Mouse (Mus musculus) MEL (cell line): ENCODE data around the gene Arpp19. TPM values are rescaled to one million over a fixed set of nuclear protein-coding genes. Genes with fewer than 3 reads are reported as not detected.

Source experiments
- DNase-seq: peaks from one replicate; pipeline ENCODE4 v3.0.0; 2011; ENCODE audit warnings: low read depth, low spot score
- H3K27ac ChIP-seq: 2 replicates; pipeline ENCODE4 v1.5.1; 2012; ENCODE audit warnings: low read depth, mild to moderate bottlenecking, control low read depth, low read length, moderate library complexity; ENCODE audit not compliant: control insufficient read depth
- H3K27me3 ChIP-seq, 2 experiments: fragments of 150-350 bp in 1 of 2; sonication (generic) in 1 of 2; 2 replicates each; pipeline ENCODE4 v1.6.1; 2012; ENCODE audit warnings: low read length in 2 of 2, mild to moderate bottlenecking in 2 of 2, improper control_type of control experiment in 1 of 2, moderate library complexity in 1 of 2; ENCODE audit not compliant: insufficient read depth in 2 of 2, control insufficient read depth in 1 of 2
- H3K36me3 ChIP-seq, 2 experiments: 2 replicates each; pipeline ENCODE4 v1.6.1; 2012 to 2014; ENCODE audit warnings: low read length in 2 of 2, improper control_type of control experiment in 1 of 2, inconsistent platforms in 1 of 2, mild to moderate bottlenecking in 1 of 2; ENCODE audit not compliant: insufficient read depth in 2 of 2, control insufficient read depth in 1 of 2
- H3K4me1 ChIP-seq, 2 experiments: fragments of 150-350 bp in 1 of 2; sonication (generic) in 1 of 2; 2 replicates each; pipeline ENCODE4 v1.6.1; 2012; ENCODE audit warnings: low read length in 2 of 2, improper control_type of control experiment in 1 of 2, mild to moderate bottlenecking in 1 of 2; ENCODE audit not compliant: insufficient read depth in 2 of 2, control insufficient read depth in 1 of 2
- H3K4me3 ChIP-seq, 2 experiments: fragments of 150-350 bp in 1 of 2; sonication (generic) in 1 of 2; 2 replicates each; pipeline ENCODE4 v1.5.1; 2012; ENCODE audit warnings: low read depth in 2 of 2, low read length in 2 of 2, mild to moderate bottlenecking in 2 of 2, moderate library complexity in 2 of 2, control low read depth in 1 of 2, improper control_type of control experiment in 1 of 2; ENCODE audit not compliant: control insufficient read depth in 1 of 2, insufficient read depth in 1 of 2
- H3K79me2 ChIP-seq: 2 replicates; pipeline ENCODE4 v1.6.1; 2012; ENCODE audit warnings: mild to moderate bottlenecking, low read length, moderate library complexity; ENCODE audit not compliant: control insufficient read depth, poor library complexity, insufficient read depth
- H3K9ac ChIP-seq: 2 replicates; pipeline ENCODE4 v1.6.1; 2012; ENCODE audit warnings: low read depth, mild to moderate bottlenecking, control low read depth, low read length, moderate library complexity; ENCODE audit not compliant: control insufficient read depth, poor library complexity, severe bottlenecking
- H3K9me3 ChIP-seq: fragments of 150-350 bp; sonication (generic); replicated peaks from 2 replicates; pipeline ENCODE4 v1.6.1; 2012; ENCODE audit warnings: mild to moderate bottlenecking, low read length, improper control_type of control experiment, moderate library complexity; ENCODE audit not compliant: insufficient read depth
- BHLHE40 ChIP-seq: IDR thresholded peaks from 2 replicates; pipeline ENCODE4 v1.6.1; 2012; ENCODE audit warnings: low read depth, mild to moderate bottlenecking, inconsistent platforms, low read length, improper control_type of control experiment, borderline replicate concordance
- CTCF ChIP-seq, 3 experiments: IDR thresholded peaks in 2 of 3; conservative IDR thresholded peaks in 1 of 3; 2 replicates each; pipeline ENCODE4 v1.5.1; 2011 to 2012; ENCODE audit warnings: low read length in 3 of 3, low read depth in 2 of 3, mild to moderate bottlenecking in 2 of 3, improper control_type of control experiment in 1 of 3, inconsistent platforms in 1 of 3, mixed read lengths in 1 of 3, moderate library complexity in 1 of 3; ENCODE audit not compliant: control insufficient read depth in 1 of 3, insufficient read depth in 1 of 3, poor library complexity in 1 of 3, severe bottlenecking in 1 of 3
- GABPA ChIP-seq: IDR thresholded peaks from 2 replicates; pipeline ENCODE4 v1.6.1; 2012; ENCODE audit warnings: low read depth, mild to moderate bottlenecking, inconsistent platforms, low read length, improper control_type of control experiment, moderate library complexity
- JUND ChIP-seq: IDR thresholded peaks from 2 replicates; pipeline ENCODE4 v1.6.1; 2011; ENCODE audit warnings: low read depth, mild to moderate bottlenecking, improper control_type of control experiment, low read length
- KAT2A ChIP-seq: conservative IDR thresholded peaks from 2 replicates; pipeline ENCODE4 v1.6.1; 2012; ENCODE audit warnings: low read depth, low read length, improper control_type of control experiment, inconsistent platforms
- MXI1 ChIP-seq: IDR thresholded peaks from 2 replicates; pipeline ENCODE4 v1.6.1; 2011; ENCODE audit warnings: mild to moderate bottlenecking, low read depth, low read length, improper control_type of control experiment
- MYC ChIP-seq: IDR thresholded peaks from 2 replicates; pipeline ENCODE4 v1.6.1; 2011; ENCODE audit warnings: low read depth, mild to moderate bottlenecking, low read length, improper control_type of control experiment, moderate library complexity
- NRF1 ChIP-seq: IDR thresholded peaks from 2 replicates; pipeline ENCODE4 v1.6.1; 2014; ENCODE audit warnings: low read depth, mild to moderate bottlenecking, inconsistent platforms, low read length, improper control_type of control experiment, moderate library complexity; ENCODE audit not compliant: poor library complexity, insufficient read depth, severe bottlenecking
- POLR2A ChIP-seq, 2 experiments: IDR thresholded peaks; 2 replicates each; pipeline ENCODE4 v1.6.1; 2011 to 2012; ENCODE audit warnings: low read length in 2 of 2, mild to moderate bottlenecking in 2 of 2, control low read depth in 1 of 2, improper control_type of control experiment in 1 of 2, low read depth in 1 of 2, moderate library complexity in 1 of 2; ENCODE audit not compliant: control insufficient read depth in 1 of 2, insufficient read depth in 1 of 2, poor library complexity in 1 of 2
- RAD21 ChIP-seq: IDR thresholded peaks from 2 replicates; pipeline ENCODE4 v1.6.1; 2011; ENCODE audit warnings: mild to moderate bottlenecking, low read depth, low read length, improper control_type of control experiment
- RCOR1 ChIP-seq: IDR thresholded peaks from 2 replicates; pipeline ENCODE4 v1.6.1; 2012; ENCODE audit warnings: low read depth, mild to moderate bottlenecking, inconsistent platforms, low read length, improper control_type of control experiment
- SIN3A ChIP-seq: IDR thresholded peaks from 2 replicates; pipeline ENCODE4 v1.6.1; 2012; ENCODE audit warnings: low read length, improper control_type of control experiment, inconsistent platforms
- SMC3 ChIP-seq: IDR thresholded peaks from 2 replicates; pipeline ENCODE4 v1.6.1; 2011; ENCODE audit warnings: low read depth, low read length, improper control_type of control experiment
- TAL1 ChIP-seq: IDR thresholded peaks from 2 replicates; pipeline ENCODE4 v1.6.1; 2012; ENCODE audit warnings: mild to moderate bottlenecking, inconsistent platforms, low read length, moderate library complexity, mixed read lengths
- TCF12 ChIP-seq: IDR thresholded peaks from 2 replicates; pipeline ENCODE4 v1.6.1; 2014; ENCODE audit warnings: low read depth, mild to moderate bottlenecking, inconsistent platforms, low read length, improper control_type of control experiment, moderate library complexity
- ZC3H11A ChIP-seq: IDR thresholded peaks from 2 replicates; pipeline ENCODE4 v1.6.1; 2012; ENCODE audit warnings: low read depth, mild to moderate bottlenecking, inconsistent platforms, low read length, improper control_type of control experiment
- ZKSCAN1 ChIP-seq: IDR thresholded peaks from 2 replicates; pipeline ENCODE4 v1.6.1; 2012; ENCODE audit warnings: low read depth, mild to moderate bottlenecking, inconsistent platforms, low read length, improper control_type of control experiment, moderate library complexity
- ZMIZ1 ChIP-seq: IDR thresholded peaks from 2 replicates; pipeline ENCODE4 v1.6.1; 2012; ENCODE audit warnings: low read depth, mild to moderate bottlenecking, inconsistent platforms, low read length, improper control_type of control experiment, moderate library complexity
- ZNF384 ChIP-seq: IDR thresholded peaks from 2 replicates; pipeline ENCODE4 v1.6.1; 2012; ENCODE audit warnings: low read depth, mild to moderate bottlenecking, inconsistent platforms, low read length, improper control_type of control experiment
- polyA plus RNA-seq, 2 experiments: library from polyadenylated mRNA; stranded (reverse) in 1 of 2; unstranded in 1 of 2; fragments of >175 nt in 1 of 2; fragments of >200 nt in 1 of 2; gene quantifications; 2 replicates each; pipeline versions ENCODE4 v1.2.1 to v1.2.4; 2012; ENCODE audit warnings: low replicate concordance in 2 of 2, low read depth in 1 of 2; ENCODE audit not compliant: insufficient read length in 2 of 2, insufficient read depth in 1 of 2, missing spikeins in 1 of 2
- total RNA-seq: library from RNA; depleted of rRNA; stranded (reverse); fragments of 300-350 nt; gene quantifications from 2 replicates; pipeline ENCODE4 v1.2.3, GENCODE M21; 2012

Arpp19 gene
- total and polyA plus RNA-seq, 3 experiments: 230 to 237 TPM; not detected in 1

GRCm38 (mm10) chr9:75033141-75033540, 4.3 kb upstream of the Arpp19 start:
- peaks cover 5% of the 10 kb centered on the region for H3K79me2 ChIP-seq
- no peaks in the 10 kb centered on the region for H3K27me3 ChIP-seq
- H3K36me3 ChIP-seq: no peaks in the 10 kb centered on the region
- DNase-seq: peak; percentile 67
- no peak overlapping the region for H3K4me3 ChIP-seq
- TF ChIP-seq RCOR1: no peak
- peak; percentile 67 for TF ChIP-seq ZNF384
- TF ChIP-seq SIN3A: 0 out of 2 replicates have a peak, but pooled peaks have one; percentile 31
- TF ChIP-seq ZMIZ1: no peak
- no peak for TF ChIP-seq TAL1
- TF ChIP-seq CTCF (IDR thresholded peaks at IDR 0.05 in 2 of 3, conservative IDR thresholded peaks at IDR 0.05 in 1 of 3; ENCODE audit: control insufficient read depth in 1 of 3, insufficient read depth in 1 of 3, low read depth in 2 of 3, low read length in 3 of 3, poor library complexity in 1 of 3, severe bottlenecking in 1 of 3): peak in 2 of 3 experiments; percentile 38 to 67; a peak in 4 of 6 replicates
- peak; percentile 34 for TF ChIP-seq ZC3H11A
- TF ChIP-seq RAD21: peak; percentile 50
- TF ChIP-seq SMC3: peak; percentile 75
- no peaks in the 10 kb centered on the region for H3K4me1 ChIP-seq
- H3K9ac ChIP-seq: no peak overlapping the region
- no peak overlapping the region for H3K27ac ChIP-seq
- no peaks in the 10 kb centered on the region for H3K9me3 ChIP-seq

GRCm38 (mm10) chr9:75034691-75035090, 2.7 kb upstream of the Arpp19 start:
- H3K79me2 ChIP-seq: peaks cover 18% of the 10 kb centered on the region
- peaks cover 3 to 5% of the 10 kb centered on the region in 2 experiments; a peak in 3 of 4 replicates for H3K4me1 ChIP-seq
- H3K9me3 ChIP-seq: no peaks in the 10 kb centered on the region
- no peak overlapping the region for H3K9ac ChIP-seq
- no peak for DNase-seq
- no peak overlapping the region for H3K27ac ChIP-seq
- H3K36me3 ChIP-seq: peaks cover 0 to 7% of the 10 kb centered on the region in 2 experiments; a peak in 2 of 4 replicates
- no peak for TF ChIP-seq BHLHE40
- no peak for TF ChIP-seq TCF12
- no peak for TF ChIP-seq GABPA
- no peak for TF ChIP-seq ZKSCAN1
- TF ChIP-seq KAT2A: no peak
- no peak for TF ChIP-seq MYC
- TF ChIP-seq MXI1: no peak
- no peak for TF ChIP-seq JUND
- TF ChIP-seq ZC3H11A: no peak
- no peak for TF ChIP-seq NRF1
- no peak for TF ChIP-seq POLR2A (IDR thresholded peaks at IDR 0.05; ENCODE audit: control insufficient read depth in 1 of 2, insufficient read depth in 1 of 2, low read depth in 1 of 2, low read length in 2 of 2, poor library complexity in 1 of 2)
- H3K4me3 ChIP-seq: no peak overlapping the region
- H3K27me3 ChIP-seq: no peaks in the 10 kb centered on the region
